Mouse (Mus musculus) regulatory T cell (primary cell): ENCODE results near the gene Rpl4.
"Not testable (repeated sequence)": the region's sequence is repeated elsewhere in the genome, so short reads cannot be mapped to it uniquely, and the experiment has no call there.

ENCODE experiments used
- in situ Hi-C: fragments of 300-600 bp; cut with MboI, MseI; formaldehyde crosslinking; loops from one replicate; pipeline ENCODE4 v1.15.1; 2025; ENCODE audit warnings: high pct_unique_total_duplicates

Gene Rpl4

DNA sequence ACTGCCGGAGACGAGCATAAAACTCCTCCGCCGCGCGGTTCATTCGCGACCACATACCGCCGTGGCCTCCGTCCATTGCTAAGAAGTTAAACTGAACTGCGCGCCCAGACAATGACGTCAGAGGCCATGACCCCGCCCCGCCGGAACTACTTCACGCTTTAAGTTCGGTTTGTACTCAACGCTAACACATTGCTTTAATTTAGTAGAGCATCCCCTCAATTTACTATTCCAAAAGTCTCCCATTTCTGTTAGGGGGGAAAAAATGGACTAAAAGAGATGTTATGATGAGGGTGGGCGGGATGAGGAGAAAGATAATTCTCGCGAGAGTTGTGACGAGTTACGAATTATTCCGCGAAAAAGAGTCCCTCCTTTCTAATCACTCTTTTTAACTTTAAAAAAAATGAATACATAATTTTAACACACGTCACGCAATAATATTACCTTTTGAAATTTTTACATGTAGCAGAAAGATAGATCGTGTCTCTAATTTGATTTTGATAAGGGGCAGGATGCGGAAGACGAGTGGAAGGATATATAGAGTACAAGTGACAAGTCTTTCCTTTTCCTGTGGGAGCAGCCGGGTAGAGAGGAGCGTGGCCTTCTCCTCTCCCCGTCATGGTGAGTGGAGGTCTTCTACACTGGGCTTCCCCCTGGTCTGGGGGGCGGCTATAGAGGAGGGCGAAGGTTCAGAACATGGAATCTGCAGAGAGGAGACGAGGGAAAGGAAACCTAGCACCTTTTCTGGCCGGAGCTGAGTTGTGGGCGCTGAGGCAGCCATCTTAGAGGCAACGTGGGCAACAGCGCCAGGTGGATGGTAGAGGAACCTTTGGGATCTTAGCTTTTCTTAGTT is at the start of gene Rpl4, which contains the start of gene Zwilch:
Rpl4 (plus strand) TSS at position 560 of the 850 bp plus-strand sequence.
Zwilch (minus strand) TSS at position 289 of the 850 bp plus-strand sequence.
- in situ Hi-C loops = loop anchor here (5.0 kb wide), 1 partner anchor 109 kb away; the partner anchor contains the start of gene Tipin

DNA sequence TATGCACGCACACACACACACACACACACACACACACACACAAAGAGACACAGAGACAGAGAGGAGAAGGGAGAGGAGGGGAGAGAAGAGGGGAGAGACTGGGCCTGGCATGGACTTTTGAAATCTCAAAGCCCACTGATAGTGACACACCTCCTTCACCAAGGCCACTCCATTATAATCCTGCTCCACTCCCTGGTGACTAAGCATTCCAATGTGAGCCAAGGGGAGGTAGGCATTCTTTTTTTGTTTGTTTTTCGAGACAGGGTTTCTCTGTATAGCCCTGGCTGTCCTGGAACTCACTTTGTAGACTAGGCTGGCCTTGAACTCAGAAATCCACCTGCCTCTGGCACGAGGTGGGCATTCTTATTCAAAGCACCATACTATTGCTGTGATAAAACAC is 48.3 kb upstream of the Rpl4 start:
- in situ Hi-C loops = not testable (repeated sequence)

DNA sequence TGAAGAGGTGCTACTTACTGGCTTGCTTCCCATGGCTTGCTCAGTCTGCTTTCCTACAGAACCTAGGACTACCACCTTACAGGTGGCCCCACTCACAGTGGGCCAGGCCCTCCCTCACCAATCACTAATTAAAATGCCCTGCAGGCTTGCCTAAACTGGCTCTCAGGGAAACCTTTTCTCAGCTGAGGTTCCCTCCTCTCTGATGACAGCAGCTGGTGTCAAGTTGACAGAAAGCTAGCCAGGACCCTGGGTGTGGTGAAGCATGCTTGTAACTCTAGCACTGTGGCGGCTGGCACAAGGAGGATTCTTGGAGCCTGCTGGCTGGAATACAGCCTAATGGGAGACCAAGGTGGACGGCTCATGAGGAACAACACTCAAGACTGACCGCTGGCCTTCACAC is 47.9 kb upstream of the Rpl4 start:
- in situ Hi-C loops = no loop called here

DNA sequence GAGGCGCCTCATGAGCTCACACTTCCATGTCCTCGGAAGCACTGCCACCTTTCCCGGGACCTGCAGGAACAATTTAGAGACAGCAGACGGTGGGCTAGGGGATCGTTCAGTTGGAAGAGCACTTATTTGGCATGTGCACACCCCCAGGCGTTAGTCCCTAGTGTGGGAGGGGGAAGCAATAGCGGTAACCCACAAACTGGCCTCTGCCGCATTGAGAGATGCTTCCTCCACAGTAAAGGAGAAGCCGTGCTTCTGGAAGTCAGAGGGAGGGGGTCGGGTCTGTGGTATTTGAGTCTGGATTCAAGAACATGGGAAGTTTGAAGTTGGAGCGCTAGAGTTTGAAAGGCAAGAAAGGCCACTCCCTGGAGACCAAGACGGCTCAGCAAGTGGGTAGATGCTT is 47.1 kb upstream of the Rpl4 start:
- in situ Hi-C loops = no loop called here

DNA sequence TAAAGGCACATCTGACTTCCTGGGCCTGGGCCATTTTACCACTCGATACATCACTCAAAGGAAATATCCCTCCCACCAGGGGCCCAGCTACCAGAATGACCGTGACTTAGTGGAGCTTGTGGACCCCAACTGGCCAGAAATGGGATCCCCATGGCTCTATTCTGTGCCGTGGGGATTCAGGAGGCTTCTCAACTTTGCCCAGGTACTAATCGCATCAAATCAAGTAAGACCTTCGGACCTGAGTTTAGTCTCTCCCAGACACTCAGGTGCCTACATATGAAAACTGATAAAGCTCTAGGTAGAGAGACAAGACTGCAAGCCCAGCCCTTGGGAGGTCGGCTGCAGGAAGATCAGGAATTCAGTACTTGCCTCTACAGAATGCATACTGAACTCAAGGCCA is 41.6 kb upstream of the Rpl4 start:
- in situ Hi-C loops = no loop called here

DNA sequence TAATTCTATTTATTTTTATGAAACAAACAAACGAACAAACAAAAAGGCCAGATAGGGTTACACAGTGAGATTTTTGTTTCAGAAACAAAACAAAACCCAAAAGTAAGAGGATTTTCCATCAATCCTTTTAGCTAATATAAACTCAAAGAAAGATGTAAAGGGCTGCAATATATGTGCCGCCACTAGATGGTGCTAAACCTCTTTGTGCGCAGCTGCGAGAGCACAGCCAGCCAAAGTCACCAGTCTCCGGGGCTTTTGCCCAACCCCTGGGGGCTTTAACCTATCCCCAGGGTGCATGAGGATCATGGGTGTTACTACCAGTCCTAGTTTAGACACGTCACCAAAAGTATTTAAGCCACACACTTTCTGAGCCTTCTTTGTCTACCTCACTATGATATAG is 34.3 kb upstream of the Rpl4 start:
- in situ Hi-C loops = not testable (repeated sequence)

DNA sequence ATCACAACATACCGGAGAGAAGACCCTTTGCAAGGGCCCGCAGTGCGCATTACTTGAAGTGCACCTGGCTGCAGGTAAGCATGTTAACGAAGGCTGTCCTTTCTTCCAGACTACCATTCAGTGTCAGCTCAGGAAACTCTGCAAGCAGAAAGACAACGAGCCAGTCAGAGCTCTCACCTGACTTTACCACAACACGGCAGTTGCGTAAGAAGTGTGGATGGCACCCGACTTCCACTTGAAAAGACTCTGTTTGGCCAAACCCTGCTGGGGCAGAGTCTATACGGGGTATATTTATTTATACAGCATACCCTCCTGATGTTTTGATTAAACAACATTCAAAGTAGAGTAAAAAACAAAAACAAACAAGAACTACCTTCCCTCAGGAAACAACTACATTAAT is 33.3 kb upstream of the Rpl4 start:
- in situ Hi-C loops = no loop called here

DNA sequence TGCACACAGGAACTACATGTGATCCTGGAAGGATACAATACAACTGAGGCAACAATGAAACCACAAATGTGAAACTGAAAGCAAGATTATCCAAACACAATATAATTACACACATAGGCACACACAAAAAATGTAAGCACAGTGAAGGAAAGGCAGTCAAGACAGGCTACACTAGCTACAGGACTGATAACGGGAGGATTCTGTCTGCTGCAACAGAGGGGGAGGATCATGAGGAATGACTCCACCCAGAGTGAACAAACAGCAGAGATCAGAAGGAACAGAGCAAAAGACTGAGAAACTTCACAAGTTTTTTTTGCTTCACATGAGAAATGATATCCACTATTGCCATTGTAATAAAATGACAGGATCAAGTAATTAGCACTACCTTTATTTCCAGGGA is 16.5 kb upstream of the Rpl4 start:
- in situ Hi-C loops = loop anchor here (10.0 kb wide), 1 partner anchor 138 kb away; no protein-coding TSS in a partner anchor

DNA sequence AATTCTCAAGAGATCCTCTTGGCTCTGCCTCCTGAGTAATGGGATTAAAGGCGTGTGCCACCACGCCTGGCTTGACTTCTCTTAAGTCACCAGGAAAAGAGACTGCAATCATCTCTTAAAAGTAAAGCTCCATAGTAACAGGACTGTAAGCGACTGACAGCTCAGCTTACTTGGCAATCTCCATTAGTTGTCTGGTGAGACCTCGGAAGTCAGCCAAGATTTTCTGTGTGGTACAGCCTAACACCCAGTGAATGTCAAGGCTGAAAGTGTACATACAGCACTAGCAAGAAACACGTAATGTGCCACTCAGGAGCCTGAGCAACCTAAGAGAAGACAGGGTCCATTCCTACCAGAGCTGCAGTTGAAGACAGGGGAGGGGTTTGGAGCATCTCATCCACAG is 12.7 kb upstream of the Rpl4 start:
- in situ Hi-C loops = no loop called here

DNA sequence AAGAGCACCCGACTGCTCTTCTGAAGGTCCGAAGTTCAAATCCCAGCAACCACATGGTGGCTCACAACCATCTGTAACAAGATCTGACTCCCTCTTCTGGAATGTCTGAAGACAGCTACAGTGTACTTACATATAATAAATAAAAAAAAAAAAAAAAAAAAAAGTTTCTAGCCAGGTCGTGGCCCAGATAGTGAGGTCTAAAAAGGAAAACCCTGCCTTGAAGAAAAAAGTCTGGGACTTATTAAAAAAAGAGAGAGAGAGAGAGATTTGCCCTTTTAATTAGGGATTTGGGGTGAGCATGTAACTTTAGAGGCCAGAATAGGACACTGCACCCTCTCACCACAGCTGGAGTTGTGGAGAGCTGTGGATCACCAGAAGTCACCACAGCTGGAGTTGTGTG is 3.2 kb upstream of the Rpl4 start:
- in situ Hi-C loops = loop anchor here (5.0 kb wide), 1 partner anchor 112 kb away; the partner anchor contains the start of gene Tipin

DNA sequence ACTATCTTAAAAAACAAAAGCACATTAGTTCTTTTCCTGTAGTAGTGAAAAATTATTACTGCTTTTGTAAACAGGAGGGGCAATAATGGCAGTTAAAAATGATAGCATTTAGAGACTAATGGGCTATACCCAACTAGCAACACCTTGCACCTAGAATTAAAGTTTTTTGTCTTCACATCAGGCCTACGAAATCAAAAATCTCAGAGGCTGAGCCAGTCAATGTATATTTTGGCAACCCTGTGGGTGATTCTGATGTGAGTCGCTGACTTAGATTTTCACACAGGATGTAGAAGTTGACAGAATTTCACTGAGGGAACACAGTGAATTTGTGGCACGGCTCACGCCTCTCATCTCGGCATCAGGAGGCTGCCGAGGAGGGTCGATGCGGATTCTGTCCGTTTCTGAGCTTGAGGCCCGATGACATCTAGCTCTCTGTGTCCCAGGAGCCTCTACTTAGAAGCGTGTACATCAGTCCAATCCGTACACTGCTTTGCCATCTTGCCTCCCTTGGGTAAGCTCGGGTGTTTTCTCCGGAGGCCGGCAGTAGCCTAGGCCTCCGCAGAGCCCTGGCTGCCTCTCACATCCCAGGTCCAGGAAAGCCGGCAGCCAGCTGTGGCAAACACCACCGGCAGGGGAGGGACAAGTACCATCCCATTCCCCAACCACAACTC is 895 bp upstream of the Rpl4 start:
- in situ Hi-C loops = loop anchor here (5.0 kb wide), 1 partner anchor 110 kb away; the partner anchor contains the start of gene Tipin

DNA sequence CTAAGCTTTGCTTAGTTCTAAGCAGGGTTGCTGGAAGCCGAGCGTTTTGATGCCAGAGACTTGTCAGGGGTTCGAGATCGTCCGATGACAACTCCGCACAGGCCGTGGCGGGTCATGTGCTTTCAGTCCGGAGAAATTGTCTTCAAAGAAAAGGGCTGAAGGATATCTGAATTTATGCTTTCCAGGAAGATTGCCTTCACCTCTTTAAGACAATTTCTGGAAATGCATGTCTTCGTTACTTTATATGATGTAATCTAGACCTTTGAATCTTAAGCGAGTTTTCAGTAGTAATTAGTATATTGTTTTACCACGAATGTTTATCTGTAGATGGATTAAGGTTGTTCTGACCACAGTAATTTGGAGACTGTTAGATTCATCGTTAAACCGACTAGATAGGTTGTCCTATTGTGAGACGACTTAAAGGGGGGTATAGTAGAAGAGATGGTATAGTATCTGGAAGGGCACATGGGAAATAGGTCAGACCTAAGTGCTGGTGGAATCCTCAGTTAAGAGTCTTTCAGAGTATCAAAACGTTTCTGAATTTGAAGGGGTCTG is 568 bp downstream of the Rpl4 start:
- in situ Hi-C loops = loop anchor here (5.0 kb wide), 1 partner anchor 109 kb away; the partner anchor contains the start of gene Tipin

DNA sequence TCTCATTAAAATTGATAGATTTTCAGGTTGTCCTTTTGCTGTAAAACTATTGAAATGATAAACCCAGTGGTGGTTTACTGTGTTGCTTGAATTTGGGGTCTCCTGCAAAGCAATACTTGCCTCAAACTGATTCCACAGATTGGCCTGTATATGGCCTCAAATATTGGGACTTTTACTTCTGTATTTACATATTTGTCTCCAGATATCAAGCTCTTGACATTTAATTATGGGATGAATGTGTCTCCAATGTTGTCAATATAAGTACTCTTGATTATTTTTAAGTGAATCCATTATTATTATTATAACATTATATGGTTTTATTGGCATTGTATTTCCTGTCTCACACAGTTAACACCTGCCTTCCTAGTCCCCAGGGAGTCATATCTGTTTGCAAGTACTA is 1.2 kb downstream of the Rpl4 start:
- in situ Hi-C loops = loop anchor here (5.0 kb wide), 1 partner anchor 108 kb away; the partner anchor contains the start of gene Tipin

DNA sequence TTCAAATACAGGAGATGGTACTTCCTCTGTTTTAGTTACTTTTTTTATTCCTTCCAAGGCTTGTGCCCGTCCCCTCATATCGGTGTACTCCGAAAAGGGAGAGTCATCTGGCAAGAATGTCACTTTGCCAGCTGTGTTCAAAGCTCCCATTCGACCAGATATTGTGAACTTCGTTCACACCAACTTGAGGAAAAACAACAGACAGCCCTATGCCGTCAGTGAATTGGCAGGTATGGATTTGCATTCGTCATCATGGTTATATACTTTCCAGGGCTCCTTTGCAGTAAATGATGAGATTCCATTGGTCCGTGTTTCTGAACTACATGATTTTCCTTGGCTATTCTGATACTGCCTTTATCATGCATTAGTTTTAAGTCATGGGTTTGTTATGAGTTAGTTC is 1.6 kb downstream of the Rpl4 start:
- in situ Hi-C loops = loop anchor here (5.0 kb wide), 2 partner anchors 78 to 108 kb away; partner anchors contain the start of genes Map2k1 and Tipin

DNA sequence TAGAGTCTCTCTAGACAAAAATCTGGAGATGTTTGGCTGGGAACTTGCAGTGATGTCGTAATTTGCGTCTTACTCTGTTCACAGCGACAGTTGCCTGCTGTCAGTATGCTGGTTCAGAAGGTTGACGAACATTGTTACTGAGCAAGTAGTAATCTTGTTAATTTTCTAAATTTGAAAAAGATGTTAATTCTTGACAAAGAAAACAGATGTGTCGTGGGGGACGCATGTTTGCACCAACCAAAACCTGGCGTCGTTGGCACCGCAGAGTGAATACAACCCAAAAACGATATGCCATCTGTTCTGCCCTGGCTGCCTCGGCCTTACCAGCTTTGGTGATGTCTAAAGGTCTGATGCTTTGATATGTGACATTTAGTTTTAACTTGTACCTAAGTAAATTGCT is 2.2 kb downstream of the Rpl4 start:
- in situ Hi-C loops = loop anchor here (5.0 kb wide), 1 partner anchor 77 kb away; the partner anchor contains the start of gene Map2k1

DNA sequence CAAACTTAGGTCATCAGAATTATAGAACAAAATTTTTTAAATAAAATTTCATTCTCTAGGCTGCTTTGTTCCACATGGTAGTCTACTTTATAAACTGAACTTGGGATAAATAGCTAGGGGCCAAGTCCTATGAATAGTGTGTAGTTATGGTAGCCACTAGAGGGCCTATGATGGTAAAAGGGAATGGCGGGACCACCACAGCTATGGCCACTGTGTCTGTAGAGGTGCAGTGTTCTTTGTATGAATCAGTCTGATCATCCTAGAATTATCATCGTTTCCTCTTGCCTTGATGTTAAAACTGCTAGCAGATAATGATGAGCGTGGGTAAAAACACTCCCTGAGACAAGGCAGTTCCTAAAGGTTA is 5.4 kb downstream of the Rpl4 start:
- in situ Hi-C loops = loop anchor here (5.0 kb wide), 1 partner anchor 74 kb away; the partner anchor contains the start of gene Map2k1

DNA sequence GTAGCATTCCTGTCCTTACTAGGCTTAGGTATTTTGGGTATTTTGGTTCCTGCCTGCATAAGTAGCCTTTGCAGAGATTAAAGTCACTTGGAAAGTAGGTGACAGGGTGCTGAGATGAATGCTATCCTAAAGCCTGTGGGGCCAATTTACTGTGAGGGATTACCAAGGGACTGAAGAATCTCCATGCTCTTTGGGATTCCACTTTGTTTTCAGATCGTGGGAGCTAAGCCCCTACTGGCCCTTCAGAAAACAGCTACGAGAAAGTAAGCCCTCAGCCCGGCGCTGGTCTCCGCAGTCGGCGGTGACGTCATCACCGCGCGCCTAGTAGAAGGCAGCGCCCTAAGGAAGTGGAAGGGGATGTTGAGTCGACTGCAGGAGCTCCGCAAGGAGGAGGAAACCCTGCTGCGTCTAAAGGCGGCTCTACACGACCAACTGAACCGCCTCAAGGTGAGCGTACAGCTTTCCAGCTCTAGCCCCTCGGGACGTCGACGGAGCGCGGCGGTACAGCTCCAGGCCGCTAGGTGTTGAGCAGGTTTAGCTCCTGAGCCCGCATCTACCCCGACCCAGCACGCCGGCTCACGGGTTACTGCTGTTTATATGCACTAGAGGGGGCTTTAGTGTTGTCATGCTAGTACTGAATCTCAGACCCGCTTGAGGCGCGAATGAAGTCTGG is 5.9 kb downstream of the Rpl4 start, which contains the start of gene Snapc5:
Snapc5 (plus strand) TSS at position 301 of the 673 bp plus-strand sequence.
- in situ Hi-C loops = loop anchor here (5.0 kb wide), 1 partner anchor 73 kb away; the partner anchor contains the start of gene Map2k1

DNA sequence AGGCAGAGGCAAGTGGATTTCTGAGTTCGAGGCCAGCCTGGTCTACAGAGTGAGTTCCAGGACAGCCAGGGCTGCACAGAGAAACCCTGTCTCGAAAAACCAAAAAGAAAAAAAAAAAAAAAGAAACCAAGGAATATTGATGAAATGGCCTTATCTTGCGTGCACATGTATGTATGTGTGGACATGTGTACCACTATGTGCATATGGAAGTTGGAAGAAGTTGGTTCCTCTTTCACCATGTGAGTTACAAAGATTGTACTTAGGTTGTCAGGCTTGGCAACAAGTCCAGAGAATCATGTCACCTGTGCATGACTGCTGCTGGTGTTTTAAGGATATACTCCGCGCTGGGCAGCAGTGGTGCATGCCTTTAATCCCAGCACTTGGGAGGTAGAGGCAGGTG is 10.1 kb downstream of the Rpl4 start:
- in situ Hi-C loops = not testable (repeated sequence)

DNA sequence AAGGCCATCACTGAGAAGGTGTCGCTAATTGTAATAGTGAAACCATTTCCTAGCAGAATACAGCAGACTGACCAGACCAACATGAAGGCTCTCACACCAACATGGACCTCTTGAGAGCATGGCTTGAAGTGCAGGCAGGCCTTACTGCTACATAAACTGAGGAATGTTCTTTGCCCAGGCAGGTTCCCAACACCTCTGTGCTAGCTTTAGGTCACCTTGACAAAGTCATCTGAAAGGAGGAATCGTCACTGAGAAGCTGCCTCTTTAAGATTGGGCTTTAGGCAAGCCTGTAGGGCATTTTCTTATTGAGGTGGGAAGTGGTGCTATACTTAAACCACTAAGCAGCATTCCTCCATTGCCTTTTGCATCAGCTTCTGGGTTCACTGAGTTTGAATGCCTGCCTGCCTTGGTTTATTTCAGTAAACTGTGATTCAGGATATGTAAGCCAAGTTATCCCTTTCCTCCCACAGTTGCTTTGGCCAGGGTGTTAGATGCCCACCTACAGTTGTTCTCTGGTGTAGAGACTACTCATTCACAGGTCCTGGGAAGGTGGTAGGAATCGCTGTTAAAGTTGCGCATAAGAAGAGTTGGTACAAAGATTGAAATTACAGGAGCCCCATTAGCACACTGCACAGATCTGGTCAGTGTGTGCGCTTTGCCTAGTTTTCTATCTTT is 11.1 kb downstream of the Rpl4 start:
- in situ Hi-C loops = no loop called here

DNA sequence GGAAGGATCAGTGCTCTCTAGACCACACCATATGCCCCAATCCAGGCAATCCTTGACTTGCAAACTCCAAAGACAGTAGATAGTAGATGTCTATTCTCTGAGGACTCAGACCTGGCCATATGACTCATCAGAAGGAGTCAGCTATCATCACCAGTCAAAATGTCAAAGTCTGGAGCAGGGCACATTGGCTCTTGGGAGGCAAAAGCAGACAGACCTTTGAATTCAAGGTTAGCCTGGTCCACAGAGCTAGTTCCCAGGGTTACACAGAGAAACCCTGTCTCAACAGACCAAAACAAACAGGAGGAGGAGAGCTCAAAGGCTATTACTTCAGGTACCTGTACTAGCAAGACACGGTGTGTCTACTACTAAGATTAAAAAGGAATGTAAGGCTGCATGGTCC is 20.7 kb downstream of the Rpl4 start:
- in situ Hi-C loops = loop anchor here (5.0 kb wide), 1 partner anchor 38 kb away; no protein-coding TSS in a partner anchor

DNA sequence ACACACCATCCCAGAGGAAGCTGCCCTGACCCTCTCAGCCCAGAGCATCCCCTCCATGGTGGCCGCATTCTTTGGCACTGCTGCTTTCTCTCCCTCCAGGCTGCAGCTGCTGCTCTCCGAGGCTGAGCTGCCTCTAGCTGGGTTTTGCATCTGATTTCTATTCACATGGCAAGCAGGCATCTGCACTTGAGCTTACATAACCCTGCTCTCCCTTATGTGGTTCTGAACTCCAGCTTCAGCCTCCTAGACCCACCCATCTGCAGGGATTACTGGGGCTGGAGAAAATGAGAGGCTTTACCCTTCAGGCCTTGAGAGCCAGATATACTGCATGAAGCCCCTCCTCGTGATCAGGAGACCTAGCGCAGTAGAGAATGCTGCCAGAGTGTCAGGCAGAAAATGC is 22.4 kb downstream of the Rpl4 start:
- in situ Hi-C loops = no loop called here
